Mouse (Mus musculus) lung, adult 2 months (tissue): Measurements from ENCODE around the gene Fbxl12.

ENCODE experiments used
- CTCF ChIP-seq: fragments of 200-500 bp; IDR thresholded peaks from 2 replicates; pipeline ENCODE4 v1.5.1; 2011; ENCODE audit warnings: mild to moderate bottlenecking, low read length, control low read depth; ENCODE audit not compliant: insufficient read depth
- POLR2A ChIP-seq: fragments of 200-500 bp; IDR thresholded peaks from 2 replicates; pipeline ENCODE4 v1.6.1; 2011; ENCODE audit warnings: low read depth, mild to moderate bottlenecking, control low read depth, low read length, borderline replicate concordance; ENCODE audit errors: extremely low read depth

- TF ChIP-seq CTCF: no peak
- no peak for TF ChIP-seq POLR2A
Observed at GRCm38 (mm10) chr9:20664982-20665637, 20.5 kb upstream of the Fbxl12 start.
